Mouse (Mus musculus) erythroid progenitor cell, adult 5-6 weeks (primary cell): Measurements from ENCODE around the gene Bub3. TPM values are rescaled to one million over a fixed set of nuclear protein-coding genes. Genes with fewer than 3 reads are reported as not detected.

Experiments
- ATAC-seq: replicated peaks from 2 replicates; pipeline ENCODE4 v1.8.0; 2016; ENCODE audit warnings: moderate number of reproducible peaks, mild to moderate bottlenecking, moderate TSS enrichment, inconsistent platforms; ENCODE audit not compliant: poor library complexity, low FRiP score, severe bottlenecking
- total RNA-seq, 2 experiments: library from RNA; stranded (forward) in 1 of 2; stranded (reverse) in 1 of 2; fragments of 150-400 nt in 1 of 2; fragments of 186-747, 209-891 nt in 1 of 2; gene quantifications; 2 replicates each; pipeline versions ENCODE4 v1.2.3 to v1.2.4; 2015 to 2017; ENCODE audit warnings: low replicate concordance in 2 of 2

Gene Bub3
- total RNA-seq (2015; ENCODE audit: low replicate concordance) (177 and 201 TPM in 2 replicates), total RNA-seq (2017; ENCODE audit: low replicate concordance) (147 and 174 TPM in 2 replicates)

DNA sequence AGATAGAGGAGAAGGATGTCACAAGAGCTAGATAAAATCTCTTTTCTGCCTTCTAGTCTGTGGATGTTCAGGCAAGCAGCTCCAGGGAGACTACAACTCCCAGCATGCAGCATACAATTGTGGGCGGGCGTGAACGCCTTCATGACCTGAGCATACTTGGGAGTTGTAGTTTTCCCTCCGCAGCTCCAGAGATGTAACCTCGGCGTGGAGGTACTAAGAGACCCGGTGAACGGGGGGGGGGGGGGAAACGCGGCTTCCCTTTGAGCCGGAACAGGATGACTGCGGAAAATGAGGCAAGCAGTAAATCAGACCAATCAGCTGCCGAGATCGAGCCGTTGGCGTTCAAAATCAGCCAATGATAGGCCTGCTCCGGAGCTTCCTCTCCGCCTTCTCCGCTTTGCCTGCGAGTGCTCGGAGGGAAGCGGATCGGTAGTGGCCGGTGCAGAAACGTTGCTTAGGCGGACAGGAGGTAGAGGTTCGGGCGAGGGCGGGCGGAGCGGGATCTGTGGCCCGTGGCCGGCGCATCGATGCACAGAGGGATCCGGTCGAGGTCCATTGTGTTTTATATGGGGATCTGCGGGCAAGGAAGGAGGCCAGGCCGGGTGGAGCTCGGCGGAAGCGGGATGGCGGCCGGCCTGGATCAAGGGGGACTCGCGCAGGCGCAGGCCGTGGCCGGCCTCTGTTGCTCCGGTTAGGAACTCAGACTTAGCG lies at the start of gene Bub3:
Gene Bub3, plus strand, starts transcription at position 237 of the 711 bp plus-strand sequence.
- ATAC-seq = peak; percentile 92

DNA sequence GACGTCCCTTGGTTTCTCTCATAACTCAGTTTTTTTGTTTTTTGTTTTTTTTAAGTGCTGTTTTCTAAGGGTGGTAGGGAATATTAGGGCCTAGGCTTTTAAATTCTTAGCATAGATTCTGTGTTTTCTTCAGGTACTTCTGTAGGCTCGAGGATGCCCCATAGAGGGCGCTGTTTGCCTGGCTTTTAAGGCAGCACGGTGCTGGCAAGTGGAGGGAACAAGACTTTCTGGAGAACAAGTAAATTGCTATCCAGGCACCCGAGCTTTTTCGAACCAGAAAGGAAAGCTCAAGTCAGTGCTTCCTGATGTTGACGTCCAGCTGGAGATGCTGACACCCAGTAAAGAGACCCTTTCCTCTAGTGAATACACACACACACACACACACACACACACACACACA lies 20.0 kb upstream of the Bub3 start:
- ATAC-seq = peak; percentile 60; the same call in 1 of the 2 replicates

DNA sequence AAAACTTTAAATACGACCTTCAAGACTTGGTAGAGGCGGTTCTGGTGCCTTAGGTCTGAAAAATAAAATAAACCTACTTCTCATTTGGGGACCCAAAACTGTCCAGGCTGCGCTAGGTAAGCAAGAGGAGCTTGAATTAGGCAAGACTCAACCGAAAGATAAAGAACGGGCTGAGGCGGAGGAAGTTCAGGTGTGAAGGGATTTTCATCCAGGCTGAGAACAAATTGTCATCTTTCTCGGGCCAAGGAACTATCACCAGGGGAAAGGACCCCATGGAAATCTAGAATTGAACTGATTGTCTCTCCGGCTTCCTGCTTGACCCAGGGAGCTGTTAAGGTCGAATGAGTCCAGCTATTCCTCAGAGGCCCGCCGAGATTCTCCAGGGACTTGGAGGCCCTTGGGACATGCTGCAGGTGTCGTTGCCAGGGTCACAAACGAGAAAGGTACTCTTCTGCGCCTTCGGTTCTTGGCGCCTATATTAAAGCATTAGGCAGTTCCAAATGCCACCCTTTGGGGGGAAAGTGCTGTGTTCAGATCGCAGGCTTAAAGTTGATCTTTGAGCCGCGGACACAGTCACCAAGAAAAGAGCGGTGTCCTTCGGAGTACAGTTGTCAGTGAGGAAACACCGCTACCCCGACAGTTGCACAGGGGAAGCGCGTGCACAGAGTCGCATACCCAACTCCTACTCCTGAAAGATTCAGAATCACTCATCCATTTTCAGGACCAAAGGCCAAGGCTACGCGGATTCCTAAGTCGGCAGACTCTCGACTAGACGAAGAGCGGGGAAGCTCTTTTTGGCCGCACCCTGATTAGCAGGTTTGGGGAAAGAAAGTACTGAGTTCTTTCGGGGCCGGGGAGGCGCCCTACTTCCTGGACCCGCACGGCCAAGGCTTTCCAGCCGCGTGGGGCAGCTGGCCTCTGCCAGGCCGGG lies 18.6 kb upstream of the Bub3 start:
- ATAC-seq = no peak

DNA sequence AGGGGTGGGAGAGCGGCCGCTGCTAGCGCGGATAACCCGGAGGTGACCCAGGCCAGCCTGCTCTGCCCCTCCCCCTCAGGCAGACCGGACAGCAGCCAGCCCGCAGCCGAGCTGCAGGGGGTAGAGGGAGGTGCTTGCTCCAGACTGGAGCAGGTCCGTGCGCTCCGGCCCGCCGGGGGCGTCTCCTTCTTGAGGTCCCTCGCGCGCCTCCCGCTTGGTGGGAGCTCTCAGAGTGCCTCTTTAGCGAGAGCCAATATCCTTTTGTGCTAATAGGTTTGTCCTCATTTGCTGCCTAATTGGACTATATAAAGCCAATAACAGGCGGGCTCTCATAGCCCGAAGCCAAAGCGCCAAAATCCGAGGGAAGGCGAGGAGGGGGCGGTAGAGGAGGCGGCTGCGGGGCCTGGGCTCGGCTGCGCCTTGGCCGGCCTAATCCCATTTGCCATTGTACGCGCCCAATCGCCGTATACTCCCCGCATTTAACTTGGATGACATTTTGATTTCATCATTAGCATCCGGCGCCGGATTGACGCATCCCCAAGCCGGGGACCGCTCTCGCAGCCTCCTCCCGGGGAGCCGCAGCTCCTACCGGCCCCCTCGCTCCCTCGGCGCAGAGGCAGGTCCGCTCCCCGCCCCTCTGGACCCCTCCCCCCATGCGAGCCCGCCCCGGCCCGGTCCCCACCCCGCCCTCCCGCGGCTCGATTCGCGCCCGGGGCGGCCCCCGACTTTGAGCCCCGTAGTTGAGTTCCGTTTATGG lies 17.7 kb upstream of the Bub3 start, which contains the start of gene Hmx3:
Gene Hmx3, plus strand, starts transcription at position 753 of the 757 bp plus-strand sequence.
- no peak for ATAC-seq

DNA sequence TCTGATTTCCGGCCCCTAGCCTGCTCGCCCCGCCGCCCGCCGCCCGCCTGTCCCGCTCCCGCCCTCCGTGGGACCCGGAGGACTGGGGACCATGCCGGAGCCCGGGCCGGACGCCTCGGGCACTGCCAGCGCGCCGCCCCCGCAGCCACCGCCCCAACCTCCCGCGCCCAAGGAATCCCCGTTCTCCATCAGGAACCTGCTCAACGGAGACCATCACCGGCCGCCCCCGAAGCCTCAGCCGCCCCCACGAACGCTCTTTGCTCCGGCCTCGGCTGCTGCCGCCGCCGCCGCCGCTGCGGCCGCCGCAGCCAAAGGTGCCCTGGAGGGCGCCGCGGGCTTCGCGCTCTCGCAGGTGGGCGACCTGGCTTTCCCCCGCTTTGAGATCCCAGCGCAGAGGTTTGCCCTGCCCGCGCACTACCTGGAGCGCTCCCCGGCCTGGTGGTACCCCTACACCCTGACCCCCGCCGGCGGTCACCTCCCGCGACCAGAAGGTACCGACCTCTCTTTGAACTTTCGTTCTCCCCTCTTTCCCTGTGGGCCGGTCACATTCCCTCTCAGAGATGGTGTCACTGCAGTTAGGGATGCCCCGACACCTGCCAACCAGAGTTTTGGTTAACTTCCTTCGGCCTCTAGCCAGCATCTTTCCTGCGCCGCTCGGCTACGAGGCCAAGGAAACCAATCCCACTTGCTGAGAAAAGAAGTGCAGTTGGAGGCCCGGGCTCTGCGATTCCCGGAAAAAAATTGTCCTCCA lies 17.0 kb upstream of the Bub3 start:
- ATAC-seq = no peak

DNA sequence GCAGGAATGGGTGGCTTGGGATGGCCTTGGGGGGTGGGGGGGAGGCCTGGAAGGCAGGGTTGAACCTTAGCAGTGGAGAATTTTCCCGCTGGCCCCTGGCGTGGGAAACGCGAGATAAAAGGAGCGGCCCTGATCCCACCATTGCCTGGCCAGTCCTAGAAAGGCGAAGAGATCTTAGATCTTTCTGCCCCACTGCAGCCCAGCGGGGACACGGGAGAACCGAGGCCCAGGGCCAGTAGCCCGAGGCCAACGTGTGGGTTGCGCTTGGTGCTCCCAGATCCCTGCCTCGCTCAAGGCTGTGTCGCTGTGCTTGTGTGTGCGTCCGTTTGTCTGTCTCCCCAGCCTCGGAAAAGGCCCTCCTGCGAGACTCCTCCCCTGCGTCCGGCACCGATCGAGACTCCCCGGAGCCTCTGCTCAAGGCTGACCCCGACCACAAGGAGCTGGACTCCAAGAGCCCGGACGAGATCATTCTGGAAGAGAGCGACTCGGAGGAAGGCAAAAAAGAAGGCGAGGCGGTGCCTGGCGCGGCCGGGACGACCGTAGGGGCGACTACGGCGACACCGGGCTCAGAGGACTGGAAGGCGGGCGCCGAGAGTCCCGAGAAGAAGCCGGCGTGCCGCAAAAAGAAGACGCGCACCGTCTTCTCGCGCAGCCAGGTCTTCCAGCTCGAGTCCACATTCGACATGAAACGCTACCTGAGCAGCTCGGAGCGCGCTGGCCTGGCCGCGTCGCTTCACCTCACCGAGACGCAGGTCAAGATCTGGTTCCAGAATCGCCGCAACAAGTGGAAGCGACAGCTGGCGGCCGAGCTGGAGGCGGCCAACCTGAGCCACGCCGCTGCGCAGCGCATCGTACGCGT lies 16.2 kb upstream of the Bub3 start:
- ATAC-seq = no peak

DNA sequence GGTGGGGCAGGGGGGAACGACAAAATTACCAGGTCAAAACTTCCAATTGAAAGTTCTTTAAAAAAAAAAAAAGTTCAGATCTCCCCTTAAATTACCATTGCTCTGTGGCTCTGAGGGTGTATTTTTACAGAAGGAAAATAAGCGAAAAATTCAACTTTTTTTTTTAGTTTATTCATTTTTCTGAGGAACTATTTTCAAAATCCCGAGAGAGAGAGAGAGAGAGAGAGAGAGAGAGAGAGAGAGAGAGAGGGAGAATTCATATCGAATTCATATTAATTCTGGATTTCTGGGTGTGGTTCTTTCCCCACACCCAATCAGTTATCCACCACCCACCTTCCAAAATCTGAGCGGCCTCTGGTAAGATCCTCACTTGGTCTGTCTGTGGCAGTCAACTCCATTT lies 15.2 kb upstream of the Bub3 start:
- no peak for ATAC-seq

DNA sequence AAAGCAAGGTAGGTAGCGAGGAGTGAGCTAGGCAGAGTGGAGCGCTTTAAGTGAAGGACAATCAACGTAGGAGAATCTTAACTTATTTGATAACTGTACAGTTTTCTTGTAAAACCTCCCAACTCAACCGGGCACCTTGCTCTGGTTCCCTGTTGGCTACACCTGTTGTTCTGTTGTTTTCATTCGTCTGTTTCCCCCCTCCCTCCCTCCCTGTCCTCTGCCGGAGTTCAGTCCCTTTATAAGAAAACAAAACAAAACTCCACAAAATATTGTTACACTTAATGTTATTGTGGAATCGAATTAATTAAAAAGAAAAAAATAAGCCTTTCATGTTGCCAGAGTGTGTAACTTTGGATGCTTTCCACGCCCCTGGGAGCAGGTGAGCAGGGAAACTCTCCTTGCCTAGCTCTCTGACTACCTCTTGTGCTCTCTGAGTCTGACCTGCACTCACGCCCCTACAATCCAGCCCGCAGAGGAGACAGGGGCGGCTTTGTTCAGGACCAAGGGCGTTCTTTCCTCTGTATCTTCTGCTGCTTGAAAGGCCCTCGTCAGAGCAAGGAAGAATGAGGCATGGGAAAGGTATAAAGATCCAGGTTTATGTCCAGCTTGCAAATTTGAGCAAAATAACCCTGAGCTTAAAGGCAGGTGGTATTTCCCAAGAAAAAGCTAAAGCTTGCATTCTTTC lies 14.2 kb upstream of the Bub3 start:
- no peak for ATAC-seq

DNA sequence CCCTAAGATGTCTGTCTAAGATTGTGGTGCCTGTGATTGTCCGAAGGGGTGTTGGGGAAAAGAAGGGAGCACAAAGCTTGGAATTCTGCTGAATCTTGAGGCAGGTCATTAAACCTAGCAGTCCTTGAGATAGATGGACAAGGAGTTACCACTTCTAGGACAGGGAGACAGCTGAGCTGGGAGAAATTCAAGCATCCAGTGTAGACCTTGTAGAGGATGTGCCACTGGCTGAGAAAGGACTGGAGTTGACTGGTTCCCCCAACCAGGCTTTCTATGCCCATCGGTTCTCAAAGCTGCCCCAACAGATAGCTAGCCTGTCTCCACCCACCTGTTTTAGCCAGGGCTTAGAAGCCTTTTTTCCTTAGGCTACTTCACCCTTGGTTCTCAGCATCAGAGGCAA lies 13.6 kb upstream of the Bub3 start:
- no peak for ATAC-seq

DNA sequence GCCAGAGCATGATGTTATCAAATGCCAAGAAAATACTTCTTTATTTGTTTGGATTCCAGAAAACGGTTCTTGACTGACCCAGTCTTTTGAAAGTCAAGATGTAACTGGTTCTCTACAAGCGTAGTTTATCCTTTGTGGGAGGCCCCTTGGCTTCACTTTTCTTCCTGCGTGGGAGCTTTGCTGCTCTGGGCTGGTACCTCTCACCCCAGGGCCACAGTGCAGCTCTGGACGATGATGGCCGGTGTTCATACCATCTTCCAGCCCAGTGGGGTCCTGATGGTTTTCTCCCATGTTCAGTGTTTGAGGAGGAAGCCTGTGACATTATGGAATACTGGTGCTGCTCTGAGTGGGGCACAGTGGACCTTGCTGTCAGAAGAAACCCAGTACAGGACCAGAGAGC lies 12.5 kb upstream of the Bub3 start:
- ATAC-seq = no peak

DNA sequence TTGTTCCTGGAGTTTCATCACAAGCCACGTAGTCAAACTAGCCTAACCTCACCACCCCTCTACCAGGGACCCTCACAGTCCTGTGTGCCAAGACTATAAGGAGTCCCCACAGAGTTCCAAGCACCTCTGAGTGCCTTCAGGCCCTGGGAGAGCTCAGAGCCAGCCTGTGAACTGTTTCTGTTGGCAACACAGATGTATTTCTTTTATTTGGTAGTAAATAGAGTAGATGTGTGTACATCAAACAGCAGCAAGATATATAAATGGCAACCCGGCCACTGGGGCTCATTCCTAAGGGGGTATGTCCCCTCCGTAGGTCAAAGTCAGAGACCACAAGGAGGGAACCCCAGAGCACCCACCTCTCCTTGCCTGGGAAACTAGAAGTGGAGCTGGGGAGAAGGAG lies 11.5 kb upstream of the Bub3 start, which contains the start of gene Hmx2:
Gene Hmx2, plus strand, starts transcription at position 301 of the 400 bp plus-strand sequence.
- ATAC-seq = no peak

DNA sequence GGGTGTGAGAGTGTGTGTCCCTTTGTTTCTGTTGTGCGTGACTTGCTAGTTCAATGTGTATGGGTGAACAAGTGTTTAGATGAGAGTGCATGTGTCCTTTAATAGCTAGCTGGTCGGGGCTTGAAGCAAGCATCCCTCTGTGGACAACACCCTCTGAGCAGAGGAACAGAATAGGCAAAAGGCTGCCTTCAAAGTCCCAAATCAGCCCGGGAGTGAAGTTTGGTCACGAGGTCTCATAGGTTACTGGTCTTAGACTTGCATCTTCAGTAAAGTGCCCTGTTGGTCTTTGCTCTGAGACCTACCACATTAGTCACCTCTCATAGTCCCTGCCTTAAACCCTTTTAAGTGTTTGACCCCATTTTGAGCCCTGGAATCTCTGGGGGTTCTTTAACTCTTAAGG lies 8.6 kb upstream of the Bub3 start:
- no peak for ATAC-seq

DNA sequence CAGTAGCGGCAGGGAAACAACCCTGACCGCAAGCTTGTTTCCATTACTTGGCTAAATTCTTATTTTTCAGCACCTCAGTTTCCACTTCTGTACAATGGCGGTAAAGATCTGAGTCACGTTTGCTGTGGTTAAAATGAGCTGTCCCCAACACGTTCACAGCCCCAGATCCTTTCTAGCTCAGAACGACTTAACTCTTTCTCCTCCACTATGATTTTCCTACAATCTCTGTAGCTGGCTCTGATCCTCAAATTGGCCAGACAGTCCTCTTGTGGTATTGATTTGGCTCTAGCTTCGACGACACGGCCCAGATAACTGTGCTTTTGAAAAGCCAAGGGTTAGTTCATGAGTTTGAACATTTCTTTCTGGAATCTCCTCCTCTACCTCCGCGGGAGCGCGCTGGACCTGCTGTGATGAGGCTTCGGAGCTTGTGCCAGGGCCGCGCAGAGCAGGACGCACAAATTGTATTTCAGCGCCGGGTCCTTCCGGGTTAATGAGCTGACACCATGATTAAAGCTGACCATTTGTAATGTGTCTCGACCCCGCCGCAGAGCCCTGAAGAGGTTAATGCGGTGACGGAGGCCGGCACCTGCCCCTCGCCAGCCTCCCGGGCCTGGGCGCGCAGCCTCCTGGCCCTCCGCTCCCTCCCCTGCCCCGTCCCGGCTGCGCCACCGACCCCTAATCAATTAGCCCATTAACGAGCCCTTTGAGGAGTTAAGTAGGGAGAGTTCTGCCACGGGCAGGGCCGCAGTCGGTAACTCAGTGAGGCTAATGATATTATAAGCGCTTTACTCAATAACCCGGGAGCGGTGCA lies 7.9 kb upstream of the Bub3 start:
- ATAC-seq = no peak

DNA sequence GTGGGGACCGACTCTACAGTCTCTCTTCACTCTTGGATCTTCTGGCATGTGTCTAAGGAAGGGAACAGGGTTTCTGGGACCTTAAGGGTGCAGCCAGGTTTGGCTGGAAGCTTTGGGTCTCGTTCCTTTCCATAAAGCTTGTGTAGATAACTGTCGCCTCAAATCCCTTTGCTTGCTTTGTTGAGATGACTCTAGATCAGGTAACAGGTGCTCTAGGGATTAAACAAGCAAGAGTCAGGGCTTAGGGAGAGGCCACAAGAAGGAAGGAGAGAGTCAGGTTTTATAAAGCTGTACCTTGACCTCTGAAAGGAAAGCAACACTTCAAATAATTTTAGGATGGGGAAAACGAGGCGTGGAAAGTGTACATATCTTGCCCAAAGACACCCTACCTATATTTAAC lies 7.2 kb upstream of the Bub3 start:
- no peak for ATAC-seq

DNA sequence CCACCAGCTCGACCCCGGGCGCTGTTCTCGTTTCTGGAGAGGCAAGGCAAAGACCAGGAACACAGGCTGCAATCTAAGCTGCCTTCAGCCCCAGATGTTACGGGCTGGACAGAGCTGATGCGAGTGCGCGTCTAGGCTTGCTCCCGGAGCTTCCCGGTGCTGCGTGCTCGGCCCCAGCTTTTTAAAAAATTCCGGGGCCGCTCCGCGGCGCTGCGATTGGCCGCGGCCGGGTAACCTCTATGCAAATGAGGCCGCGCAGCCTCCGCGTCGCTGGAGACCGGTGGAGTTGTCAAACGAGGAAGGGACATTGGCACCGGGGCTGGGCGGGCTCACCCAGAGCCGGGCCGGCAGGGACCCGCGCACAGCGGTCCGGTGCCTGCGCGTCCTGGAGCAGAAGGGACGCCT lies 6.2 kb upstream of the Bub3 start:
- ATAC-seq = no peak

DNA sequence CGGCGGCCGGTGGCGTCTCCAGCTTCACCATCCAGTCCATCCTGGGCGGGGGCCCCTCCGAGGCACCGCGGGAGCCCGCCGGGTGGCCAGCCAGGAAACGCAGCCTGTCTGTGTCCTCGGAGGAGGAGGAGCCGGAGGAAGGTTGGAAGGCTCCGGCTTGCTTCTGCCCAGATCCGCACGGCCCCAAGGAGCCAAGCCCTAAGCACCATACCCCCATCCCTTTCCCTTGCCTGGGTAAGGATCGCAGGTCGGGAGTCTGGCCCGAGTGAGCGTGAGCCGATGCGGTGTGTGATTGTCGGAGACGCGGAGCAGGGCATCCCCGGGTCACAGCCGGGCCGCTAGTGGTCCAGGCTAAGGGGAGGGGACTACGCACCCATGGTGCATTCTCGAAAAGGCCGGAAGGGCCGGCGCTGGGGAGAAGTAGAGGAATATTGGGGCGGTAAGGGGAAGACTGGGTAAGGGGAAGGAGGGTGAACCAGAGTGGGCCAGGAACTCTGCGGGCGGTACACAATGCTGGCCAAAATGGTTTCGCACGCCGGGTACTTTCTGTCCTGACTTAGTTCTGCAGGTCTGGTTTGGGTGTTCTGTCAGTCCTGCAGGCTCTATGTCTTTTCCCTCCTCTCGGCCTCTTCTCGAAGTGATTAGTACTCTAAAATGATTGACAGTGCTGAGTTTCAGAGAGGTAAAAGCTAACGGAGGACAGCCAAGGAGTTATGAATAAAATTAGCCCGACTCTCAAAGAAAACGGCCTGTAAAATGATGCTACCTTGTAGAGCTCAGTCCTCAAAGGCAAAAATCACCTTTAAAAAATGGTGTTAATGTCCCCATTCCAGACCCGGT lies 5.5 kb upstream of the Bub3 start:
- ATAC-seq = no peak
